Mouse (Mus musculus): ENCODE data around the gene Usp4. TPM values are rescaled to one million over a fixed set of nuclear protein-coding genes. Genes with fewer than 3 reads are reported as not detected.
"Not testable (repeated sequence)": the region's sequence is repeated elsewhere in the genome, so short reads cannot be mapped to it uniquely, and the experiment has no call there.

Usp4 gene
- polyA plus RNA-seq (2016; fragmentation: Nextera tagmentation; extraction: Ambion mirVana): 114 and 122 TPM in 2 replicates

DNA sequence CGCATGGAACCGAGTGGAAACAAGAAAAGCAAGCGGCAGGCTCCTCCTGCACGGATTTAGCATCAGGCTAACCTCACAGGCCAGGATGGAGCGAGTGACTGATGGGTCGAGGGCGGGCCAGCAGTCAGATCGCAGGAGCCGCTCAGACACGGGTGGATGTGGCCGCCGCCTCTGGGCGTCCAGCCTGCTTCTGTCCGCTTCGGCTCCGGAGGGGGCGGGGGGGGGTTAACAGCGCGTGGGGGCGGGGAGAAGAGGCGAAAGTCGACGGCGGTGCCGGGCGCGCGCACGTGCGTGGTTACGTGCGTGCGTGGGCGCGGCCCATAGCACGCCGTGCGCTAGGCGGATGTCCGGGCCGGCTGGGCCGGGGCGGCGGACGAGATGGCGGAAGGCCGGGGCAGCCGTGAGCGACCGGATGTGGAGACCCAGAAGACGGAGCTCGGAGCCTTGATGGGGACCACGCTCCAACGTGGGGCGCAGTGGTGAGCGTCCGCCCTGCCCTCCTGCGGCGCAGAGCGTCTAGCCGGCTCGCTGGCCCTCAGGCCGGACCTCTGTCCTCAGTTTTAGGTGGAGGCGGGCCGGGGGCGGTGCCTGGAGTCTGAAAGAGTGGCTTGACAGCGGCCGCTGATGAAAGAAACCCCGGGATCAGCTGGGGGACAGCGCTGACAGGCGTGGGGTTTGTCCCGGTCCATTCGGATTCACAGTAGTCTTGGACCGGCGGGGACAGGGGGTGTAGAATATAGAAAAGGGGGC, at the start of gene Usp4:
Gene Usp4 (plus strand): TSS at position 314 of the 750 bp plus-strand sequence.
- under 1% methylated on average over 75 of the region's 75 CpGs for WGBS
- Histone ChIP-seq H3K36me3 (peaks cover 32% of the 10 kb centered on the region), H3K27me3 (ENCODE audit: insufficient read depth, poor library complexity, severe bottlenecking) (no peaks in the 10 kb centered on the region), H3K9me3 (no peaks in the 10 kb centered on the region), H3K4me3 (peak within 1 kb of the TSS; percentile 82), H3K4me1 (peaks cover 14% of the 10 kb centered on the region; the same call in 1 of the 2 replicates), H3K27ac (peak within 1 kb of the TSS; percentile 92)
- DNase-seq (ENCODE audit: low spot score): peak; percentile 96

DNA sequence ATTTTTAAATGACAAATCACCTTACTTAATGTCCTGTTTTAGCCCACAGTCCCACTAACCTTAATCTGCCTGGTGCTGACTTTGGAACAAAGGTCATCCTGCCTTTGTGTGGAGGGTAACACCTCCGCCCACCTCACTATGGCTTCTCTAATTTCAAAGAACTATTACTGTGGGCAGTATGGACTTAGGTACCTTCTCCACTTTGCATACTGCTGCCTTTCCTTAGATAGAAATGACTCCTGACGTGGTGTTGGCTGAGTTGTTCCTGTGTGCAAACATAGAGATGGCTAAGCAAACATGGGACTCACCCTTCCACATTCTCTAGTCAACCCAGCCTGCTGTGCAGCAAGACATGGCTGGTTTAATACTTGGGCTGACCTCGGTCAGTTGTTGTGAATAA, 45.8 kb upstream of the Usp4 start:
- H3K4me1 ChIP-seq: peaks cover 22% of the 10 kb centered on the region
- WGBS: 80% methylated on average over 3 of the region's 3 CpGs
- no peak overlapping the region for H3K4me3 ChIP-seq
- DNase-seq (ENCODE audit: low spot score): no peak
- no peaks in the 10 kb centered on the region for H3K9me3 ChIP-seq
- H3K27ac ChIP-seq: no peak overlapping the region
- peaks cover 44% of the 10 kb centered on the region for H3K36me3 ChIP-seq
- no peaks in the 10 kb centered on the region for H3K27me3 ChIP-seq (ENCODE audit: insufficient read depth, poor library complexity, severe bottlenecking)

DNA sequence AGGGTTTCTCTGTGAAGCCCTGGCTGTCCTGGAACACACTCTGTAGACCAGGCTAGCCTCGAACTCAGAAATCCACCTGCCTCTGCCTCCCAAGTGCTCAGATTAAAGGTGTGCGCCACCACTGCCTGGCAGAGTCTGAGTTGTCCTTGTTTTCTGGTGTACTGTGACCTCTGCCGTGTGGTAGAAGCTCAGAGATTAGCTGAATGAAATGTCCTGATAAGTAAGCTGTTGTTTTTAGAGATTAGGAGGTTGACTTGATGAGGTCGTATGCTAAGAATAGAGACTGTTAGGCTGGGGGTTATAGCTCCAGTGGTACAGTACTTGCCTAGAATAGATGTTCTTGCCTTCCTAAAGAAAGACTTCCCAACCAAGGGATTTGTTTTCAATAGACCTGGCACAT, 42.9 kb upstream of the Usp4 start:
- WGBS: 38% methylated on average over 4 of the region's 4 CpGs
- Histone ChIP-seq H3K27ac (peak overlapping the region; percentile 98), H3K27me3 (ENCODE audit: insufficient read depth, poor library complexity, severe bottlenecking) (no peaks in the 10 kb centered on the region), H3K4me3 (peak overlapping the region; percentile 84), H3K9me3 (no peaks in the 10 kb centered on the region), H3K4me1 (peaks cover 21% of the 10 kb centered on the region), H3K36me3 (peaks cover 39% of the 10 kb centered on the region)
- DNase-seq (ENCODE audit: low spot score): no peak

DNA sequence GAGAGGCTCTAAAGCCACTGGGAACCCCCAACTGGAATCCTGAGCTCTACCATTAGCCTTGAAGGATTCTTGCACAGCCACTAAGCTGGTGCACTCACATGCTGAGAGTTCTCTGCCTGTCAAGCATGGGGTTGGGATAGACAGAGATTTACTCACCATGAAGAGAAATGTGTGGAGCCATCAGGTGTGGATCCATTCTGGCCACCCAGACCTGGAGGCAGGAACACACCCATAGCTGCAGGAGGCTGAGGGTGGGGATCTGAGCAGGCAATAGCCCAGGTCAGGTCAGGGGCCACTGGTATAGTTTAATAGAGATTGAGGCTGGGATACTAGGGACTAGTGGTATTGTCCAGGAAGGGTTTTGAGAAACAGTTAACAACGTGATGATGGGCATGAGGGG, 42.5 kb upstream of the Usp4 start:
- 0% methylated on average over 1 of the region's 1 CpGs for WGBS
- peaks cover 23% of the 10 kb centered on the region for H3K4me1 ChIP-seq
- peaks cover 38% of the 10 kb centered on the region for H3K36me3 ChIP-seq
- H3K27ac ChIP-seq: peak overlapping the region; percentile 98
- no peak for DNase-seq (ENCODE audit: low spot score)
- peak overlapping the region; percentile 84 for H3K4me3 ChIP-seq
- H3K27me3 ChIP-seq (ENCODE audit: insufficient read depth, poor library complexity, severe bottlenecking): no peaks in the 10 kb centered on the region
- no peaks in the 10 kb centered on the region for H3K9me3 ChIP-seq

DNA sequence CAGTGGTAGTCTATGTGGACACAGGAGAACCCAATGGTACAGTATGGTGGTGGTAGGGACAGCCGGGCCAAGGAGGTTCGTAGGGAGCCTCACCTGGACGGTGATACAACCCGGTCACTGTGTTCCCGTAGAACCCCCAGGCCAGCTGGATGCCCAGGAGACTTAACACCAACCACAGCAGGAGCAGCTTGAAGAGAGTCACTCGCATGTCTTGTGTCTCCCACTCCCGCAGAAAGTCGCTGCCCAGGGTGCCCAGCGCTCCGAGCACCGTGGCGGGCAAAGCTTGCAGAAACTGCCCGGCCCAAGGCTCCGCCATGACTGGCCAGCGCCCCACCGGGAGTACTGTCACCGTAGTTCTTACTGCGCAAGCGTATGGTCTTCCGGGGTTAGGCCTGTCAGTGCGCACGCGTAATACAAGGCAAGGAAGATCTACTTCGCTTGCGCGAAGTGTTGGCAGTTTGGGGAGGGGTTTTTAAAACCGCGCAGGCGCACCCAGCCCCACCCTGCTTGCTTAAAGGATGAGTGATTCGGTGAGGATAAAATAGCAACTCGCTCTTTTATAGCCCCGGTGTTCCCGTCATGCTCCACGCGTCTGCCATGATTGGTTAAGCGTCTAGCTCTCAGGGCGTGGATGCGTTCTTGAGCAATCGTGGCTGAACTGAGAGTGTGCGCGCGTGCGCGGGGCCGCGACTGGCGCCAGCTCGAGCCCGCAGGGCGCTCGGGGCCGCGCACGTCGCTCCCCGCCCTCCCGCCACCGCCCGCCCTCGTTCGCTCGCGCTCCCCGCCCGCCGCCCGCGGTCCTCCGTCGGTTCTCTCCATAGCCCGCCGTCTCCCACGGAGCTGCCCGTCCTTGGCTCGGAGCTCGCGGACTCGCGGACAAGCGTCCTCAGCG, 41.8 kb upstream of the Usp4 start, which contains the start of the genes Rhoa and Tcta:
Gene Rhoa (plus strand): TSS at position 501 of the 892 bp plus-strand sequence.
Gene Tcta (minus strand): TSS at position 532 of the 892 bp plus-strand sequence.
- peak within 1 kb of the TSS; percentile 84 for H3K4me3 ChIP-seq
- peaks cover 23% of the 10 kb centered on the region for H3K4me1 ChIP-seq
- no peaks in the 10 kb centered on the region for H3K9me3 ChIP-seq
- peak within 1 kb of the TSS; percentile 98 for H3K27ac ChIP-seq
- peaks cover 32% of the 10 kb centered on the region for H3K36me3 ChIP-seq
- DNase-seq (ENCODE audit: low spot score): peak; percentile 100
- no peaks in the 10 kb centered on the region for H3K27me3 ChIP-seq (ENCODE audit: insufficient read depth, poor library complexity, severe bottlenecking)
- under 1% methylated on average over 81 of the region's 81 CpGs for WGBS

DNA sequence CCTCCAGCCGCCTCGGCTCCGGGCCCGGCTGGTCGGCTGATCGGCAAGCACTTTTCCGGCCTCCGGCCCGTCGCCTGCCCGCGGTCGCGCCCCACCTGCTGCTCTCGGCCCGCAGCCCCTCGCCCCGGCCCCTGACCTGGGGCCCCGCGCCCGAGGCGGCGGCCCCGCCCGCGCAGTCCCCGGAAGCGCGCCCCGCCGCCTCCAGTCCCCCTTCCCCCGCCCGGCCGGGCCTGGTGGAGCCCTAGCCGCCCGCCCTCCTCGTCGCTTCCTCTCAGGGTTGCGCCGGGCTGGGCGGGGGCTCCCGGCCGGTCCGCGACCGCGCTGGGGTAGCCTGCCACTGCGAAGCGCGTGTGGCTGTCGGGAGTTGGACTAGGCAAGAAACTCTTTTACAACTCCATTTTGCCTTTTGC, 41.1 kb upstream of the Usp4 start:
- Histone ChIP-seq H3K9me3 (no peaks in the 10 kb centered on the region), H3K4me3 (peak overlapping the region; percentile 84), H3K27ac (peak overlapping the region; percentile 98), H3K27me3 (ENCODE audit: insufficient read depth, poor library complexity, severe bottlenecking) (no peaks in the 10 kb centered on the region), H3K36me3 (peaks cover 26% of the 10 kb centered on the region), H3K4me1 (peaks cover 23% of the 10 kb centered on the region)
- DNase-seq (ENCODE audit: low spot score): peak; percentile 90
- under 1% methylated on average over 51 of the region's 51 CpGs for WGBS

DNA sequence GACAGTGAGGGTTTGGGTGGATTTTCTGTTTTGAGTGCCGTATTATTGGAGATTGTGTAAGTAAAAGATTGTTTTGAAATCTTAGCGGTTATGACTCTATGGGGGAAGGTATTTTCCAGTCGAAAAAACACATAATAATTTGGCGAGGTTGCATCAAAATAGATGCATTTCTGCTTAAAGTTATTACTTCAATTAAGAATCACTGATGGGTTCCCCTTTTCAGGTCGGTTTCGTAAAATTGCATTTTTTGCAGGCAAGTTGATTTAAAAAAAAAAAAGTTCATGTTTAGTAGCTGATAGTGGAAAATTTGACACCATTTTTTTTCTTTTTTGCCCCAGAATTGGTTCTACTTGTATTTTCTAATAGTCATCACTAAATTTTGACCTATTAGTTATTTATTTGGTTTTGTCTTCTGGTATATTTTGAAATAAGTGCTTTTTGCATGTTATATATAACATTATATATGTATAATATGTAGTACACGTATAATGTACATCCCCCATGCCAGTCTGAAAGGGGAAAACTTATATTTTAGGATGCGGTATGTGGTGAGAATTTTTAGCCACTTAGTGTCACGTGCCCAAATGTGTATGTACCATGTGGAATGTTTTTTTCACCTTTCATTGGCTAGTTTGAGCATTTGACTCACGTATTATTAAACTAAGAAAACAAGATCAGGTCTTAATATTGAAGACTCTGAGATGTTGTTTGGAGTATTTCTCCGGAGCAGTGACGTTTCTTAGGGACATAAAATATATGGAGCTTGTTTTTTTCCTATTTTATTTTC, 40.4 kb upstream of the Usp4 start:
- Histone ChIP-seq H3K27ac (peak overlapping the region; percentile 98), H3K4me3 (peak overlapping the region; percentile 84), H3K27me3 (ENCODE audit: insufficient read depth, poor library complexity, severe bottlenecking) (no peaks in the 10 kb centered on the region), H3K36me3 (peaks cover 25% of the 10 kb centered on the region), H3K4me1 (peaks cover 23% of the 10 kb centered on the region), H3K9me3 (no peaks in the 10 kb centered on the region)
- no peak for DNase-seq (ENCODE audit: low spot score)
- 14% methylated on average over 12 of the region's 12 CpGs for WGBS

DNA sequence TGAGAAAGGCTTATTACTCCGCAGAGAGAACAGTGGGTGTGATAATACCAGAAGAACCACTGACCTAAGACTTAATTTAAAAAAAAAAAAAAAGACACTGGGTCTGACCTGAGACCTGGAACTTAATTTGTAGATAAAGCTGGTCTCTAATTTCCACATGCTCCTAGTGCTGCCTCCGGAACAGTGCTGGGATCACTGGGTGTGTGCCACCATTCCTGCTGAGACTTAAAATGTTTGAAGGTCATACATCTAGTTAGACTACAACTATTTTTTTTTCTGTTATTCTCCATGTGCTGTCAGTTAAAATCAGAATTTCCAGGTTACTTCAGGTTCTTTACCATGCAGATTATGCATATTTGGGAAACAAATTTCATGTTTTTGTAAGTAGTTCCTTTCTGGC, 39.5 kb upstream of the Usp4 start:
- peak overlapping the region; percentile 36; the same call in 1 of the 2 replicates for H3K27ac ChIP-seq
- H3K9me3 ChIP-seq: no peaks in the 10 kb centered on the region
- H3K4me3 ChIP-seq: peak overlapping the region; percentile 84
- no peaks in the 10 kb centered on the region for H3K27me3 ChIP-seq (ENCODE audit: insufficient read depth, poor library complexity, severe bottlenecking)
- no peak for DNase-seq (ENCODE audit: low spot score)
- peaks cover 17% of the 10 kb centered on the region for H3K36me3 ChIP-seq
- WGBS: 26% methylated on average over 2 of the region's 2 CpGs
- H3K4me1 ChIP-seq: peaks cover 23% of the 10 kb centered on the region

DNA sequence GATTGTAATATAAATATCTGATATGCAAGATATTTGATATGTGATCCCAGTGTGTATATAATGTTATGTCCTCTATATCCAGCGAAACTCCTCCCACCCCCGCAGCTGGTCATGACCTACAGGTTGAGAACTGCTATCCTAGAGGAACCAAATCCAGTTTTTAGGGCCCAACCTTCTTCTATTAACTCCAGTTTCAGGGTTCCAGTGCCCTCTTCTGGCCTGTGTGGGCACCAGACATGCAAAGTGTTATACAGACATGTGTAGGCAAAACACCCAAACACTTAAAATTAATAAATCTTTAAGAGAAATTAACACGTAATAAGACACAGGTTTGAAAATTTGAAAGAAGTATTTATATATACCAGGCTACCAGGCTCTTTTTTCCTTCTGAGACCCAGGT, 30.1 kb upstream of the Usp4 start:
- no peak for DNase-seq (ENCODE audit: low spot score)
- no peak overlapping the region for H3K27ac ChIP-seq
- no peak overlapping the region for H3K4me3 ChIP-seq
- H3K27me3 ChIP-seq (ENCODE audit: insufficient read depth, poor library complexity, severe bottlenecking): no peaks in the 10 kb centered on the region
- 94% methylated on average over 3 of the region's 3 CpGs for WGBS
- no peaks in the 10 kb centered on the region for H3K9me3 ChIP-seq
- no peaks in the 10 kb centered on the region for H3K4me1 ChIP-seq
- peaks cover 51% of the 10 kb centered on the region for H3K36me3 ChIP-seq

DNA sequence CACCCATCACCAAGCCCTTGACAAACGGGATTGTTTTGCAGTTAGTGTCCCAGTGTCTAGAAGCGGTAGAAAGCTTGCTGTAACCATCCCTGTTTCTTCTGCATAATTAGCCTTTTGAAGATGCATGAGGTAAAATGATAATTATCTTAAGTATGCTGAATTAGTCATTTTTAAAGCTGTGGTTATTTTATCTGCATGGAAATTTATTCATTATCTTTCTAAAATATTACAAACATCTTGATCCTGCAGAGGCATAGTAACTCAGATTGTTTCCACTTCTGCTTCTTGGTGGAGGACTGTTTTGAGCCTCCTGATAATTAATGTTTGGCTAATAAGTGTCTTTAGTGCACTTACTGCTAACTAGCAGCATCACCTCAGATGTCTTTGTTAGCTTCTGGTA, 29.2 kb upstream of the Usp4 start:
- H3K36me3 ChIP-seq: peaks cover 51% of the 10 kb centered on the region
- H3K27me3 ChIP-seq (ENCODE audit: insufficient read depth, poor library complexity, severe bottlenecking): no peaks in the 10 kb centered on the region
- 90% methylated on average over 2 of the region's 2 CpGs for WGBS
- no peaks in the 10 kb centered on the region for H3K9me3 ChIP-seq
- no peak for DNase-seq (ENCODE audit: low spot score)
- no peak overlapping the region for H3K4me3 ChIP-seq
- H3K27ac ChIP-seq: no peak overlapping the region
- H3K4me1 ChIP-seq: no peaks in the 10 kb centered on the region

DNA sequence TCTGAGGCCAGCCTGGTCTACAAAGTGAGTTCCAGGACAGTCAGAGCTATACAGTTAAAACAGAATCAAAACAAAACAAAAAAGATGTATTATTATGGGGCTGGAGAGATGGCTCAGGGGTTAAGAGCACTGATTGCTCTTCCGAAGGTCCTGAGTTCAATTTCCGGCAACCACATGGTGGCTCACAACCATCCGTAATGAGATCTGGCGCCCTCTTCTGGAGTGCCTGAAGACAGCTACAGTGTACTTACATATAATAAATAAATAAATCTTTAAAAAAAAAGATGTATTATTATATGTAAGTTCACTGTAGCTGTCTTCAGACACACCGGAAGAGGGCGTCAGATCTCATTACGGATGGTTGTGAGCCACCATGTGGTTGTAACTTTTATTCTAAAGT, 25.6 kb upstream of the Usp4 start:
- not testable (repeated sequence) for H3K27me3 ChIP-seq (ENCODE audit: insufficient read depth, poor library complexity, severe bottlenecking); H3K4me3 ChIP-seq; H3K9me3 ChIP-seq; DNase-seq (ENCODE audit: low spot score); H3K4me1 ChIP-seq; H3K27ac ChIP-seq
- peaks cover 36% of the 10 kb centered on the region for H3K36me3 ChIP-seq
- WGBS: 91% methylated on average over 7 of the region's 7 CpGs

DNA sequence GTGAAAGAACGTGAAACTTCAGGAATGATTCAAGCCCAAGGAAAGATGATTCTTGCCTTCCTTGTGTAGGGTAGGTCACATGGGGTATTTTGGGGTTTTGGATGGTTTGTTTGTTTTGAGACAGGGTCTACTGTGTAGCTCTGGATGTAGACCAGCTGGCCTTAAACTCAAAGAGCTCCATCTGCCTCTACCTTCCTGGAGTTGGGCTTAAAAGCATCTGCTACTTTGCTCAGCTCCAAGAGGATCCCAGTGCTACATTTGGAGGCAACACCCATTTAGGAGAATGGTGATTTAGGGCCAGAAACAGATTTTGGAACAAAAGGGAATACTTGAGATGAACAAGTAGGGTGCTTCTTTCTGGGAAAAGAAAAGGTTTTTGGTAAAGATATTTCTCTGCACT, 22.9 kb upstream of the Usp4 start:
- Histone ChIP-seq H3K36me3 (peaks cover 53% of the 10 kb centered on the region), H3K27me3 (ENCODE audit: insufficient read depth, poor library complexity, severe bottlenecking) (no peaks in the 10 kb centered on the region), H3K27ac (no peak overlapping the region), H3K9me3 (no peaks in the 10 kb centered on the region), H3K4me3 (no peak overlapping the region), H3K4me1 (no peaks in the 10 kb centered on the region)
- DNase-seq (ENCODE audit: low spot score): no peak
- 95% methylated on average over 1 of the region's 1 CpGs for WGBS
